Comparison of ENCODE assay signal across 23 mouse cellular contexts in genomic region chr13:36486756-36487155, GRCm38 (mm10).
A peak's percentile ranks its signal among the peaks of the same experiment; 100 is the strongest.
DNase-seq lines count a peak whose midpoint lies in the region; ATAC-seq and TF ChIP-seq lines count a peak whose summit lies in the region.
"Had no signal": no experiment of that assay in that cellular context is flagged by ENCODE, and none has a peak within 500 bp of the region (broad histone marks: within the 10 kb centered on the region; RNA-seq: fewer than 3 reads in every experiment).

No protein-coding gene starts in this region.

- peak; percentile 38; the same call in 1 of the 2 replicates for ATAC-seq in forebrain, postnatal 0 days
- ATAC-seq in forebrain, embryonic 14.5 days, result no peak
- ATAC-seq: activated CD4-positive, CD25-positive, alpha-beta regulatory T cell, adult 4 months; forebrain, embryonic 15.5 days had no signal

- H3K9me3 ChIP-seq in forebrain, postnatal 0 days (ENCODE audit: low read length), result no peaks in the 10 kb centered on the region
- H3K9me3 ChIP-seq in forebrain, embryonic 14.5 days (replicated peaks; ENCODE audit: control insufficient read depth, low read length), result no peaks in the 10 kb centered on the region
- H3K9me3 ChIP-seq: embryonic facial prominence, embryonic 12.5 days; embryonic facial prominence, embryonic 15.5 days; forebrain, embryonic 15.5 days; heart, embryonic 10.5 days; heart, embryonic 13.5 days had no signal

- no peak overlapping the region for H3K9ac ChIP-seq in forebrain, postnatal 0 days
- H3K9ac ChIP-seq in forebrain, embryonic 14.5 days (ENCODE audit: low read length), result no peak overlapping the region
- H3K9ac ChIP-seq: embryonic facial prominence, embryonic 12.5 days; embryonic facial prominence, embryonic 15.5 days; forebrain, embryonic 15.5 days; heart, embryonic 13.5 days; hindbrain, embryonic 14.5 days had no signal

- H3K27me3 ChIP-seq in forebrain, postnatal 0 days (ENCODE audit: insufficient read depth, low read length), result no peaks in the 10 kb centered on the region
- H3K27me3 ChIP-seq in forebrain, embryonic 14.5 days (replicated peaks; ENCODE audit: control insufficient read depth, insufficient read depth, low read length), result no peaks in the 10 kb centered on the region
- H3K27me3 ChIP-seq: embryonic facial prominence, embryonic 12.5 days; embryonic facial prominence, embryonic 15.5 days; forebrain, embryonic 15.5 days; heart, embryonic 13.5 days had no signal

- no peaks in the 10 kb centered on the region for H3K36me3 ChIP-seq in forebrain, postnatal 0 days (ENCODE audit: insufficient read depth)
- no peaks in the 10 kb centered on the region for H3K36me3 ChIP-seq in forebrain, embryonic 14.5 days (ENCODE audit: control insufficient read depth, insufficient read depth, low read length)
- H3K36me3 ChIP-seq: embryonic facial prominence, embryonic 12.5 days; embryonic facial prominence, embryonic 15.5 days; forebrain, embryonic 15.5 days; heart, embryonic 10.5 days; heart, embryonic 13.5 days had no signal

- WGBS in forebrain, postnatal 0 days, result 84% methylated on average over 11 of the region's 11 CpGs
- 89% methylated on average over 11 of the region's 11 CpGs for WGBS in forebrain, embryonic 14.5 days

- H3K27ac ChIP-seq in forebrain, postnatal 0 days (ENCODE audit: low read depth, low read length), result no peak overlapping the region
- H3K27ac ChIP-seq in forebrain, embryonic 14.5 days (ENCODE audit: low read depth, low read length), result no peak overlapping the region
- H3K27ac ChIP-seq: embryonic facial prominence, embryonic 12.5 days; embryonic facial prominence, embryonic 15.5 days; forebrain, embryonic 15.5 days; heart, adult 2 months; heart, embryonic 10.5 days; heart, embryonic 13.5 days; hindbrain, embryonic 14.5 days had no signal

- no peak for TF ChIP-seq CTCF in forebrain, postnatal 0 days (IDR thresholded peaks at IDR 0.05; ENCODE audit: low read depth)

- H3K4me3 ChIP-seq in forebrain, postnatal 0 days (ENCODE audit: low read depth, low read length), result no peak overlapping the region
- no peak overlapping the region for H3K4me3 ChIP-seq in forebrain, embryonic 14.5 days (ENCODE audit: low read depth, low read length)
- H3K4me3 ChIP-seq: embryonic facial prominence, embryonic 12.5 days; embryonic facial prominence, embryonic 15.5 days; forebrain, embryonic 15.5 days; heart, adult 2 months; heart, embryonic 10.5 days; heart, embryonic 13.5 days had no signal

- no peak for DNase-seq in forebrain, postnatal 0 days
- no peak for DNase-seq in forebrain, embryonic 14.5 days (ENCODE audit: low spot score)
- DNase-seq in lung, postnatal 10 days, result peak; percentile 11
- DNase-seq in lung, postnatal 36 days, result peak; percentile 57
- no peak for DNase-seq in right cerebral cortex, postnatal 25 days
- no peak for DNase-seq in ovary, postnatal 10 days (ENCODE audit: low spot score)
- DNase-seq: adrenal gland, adult 8-10 months; adrenal gland, postnatal 25 days; cerebellum, adult 18-20 months; cerebellum, adult 9-10 months; cerebellum, postnatal 14 days; gastrocnemius, postnatal 10 days; gastrocnemius, postnatal 36 days; heart, adult 2 months; heart, postnatal 14 days; heart, postnatal 4 days had no signal

- no peaks in the 10 kb centered on the region for H3K4me1 ChIP-seq in forebrain, postnatal 0 days (ENCODE audit: insufficient read depth)
- H3K4me1 ChIP-seq in forebrain, embryonic 14.5 days (ENCODE audit: control insufficient read depth, insufficient read depth, low read length), result peaks cover 3% of the 10 kb centered on the region; the same call in 1 of the 2 replicates
- H3K4me1 ChIP-seq: embryonic facial prominence, embryonic 15.5 days had no signal

- no peak overlapping the region for H3K4me2 ChIP-seq in forebrain, postnatal 0 days (ENCODE audit: low read depth)
- H3K4me2 ChIP-seq in forebrain, embryonic 14.5 days (ENCODE audit: low read length), result no peak overlapping the region
- H3K4me2 ChIP-seq: embryonic facial prominence, embryonic 12.5 days; embryonic facial prominence, embryonic 15.5 days; forebrain, embryonic 15.5 days; heart, embryonic 13.5 days; hindbrain, embryonic 14.5 days had no signal

Comparison
In these comparisons a context has a peak if more than half of its experiments do, and no peak if none do; other contexts are left out.
1. DNase-seq: peak in lung, postnatal 10 days (single experiment) and lung, postnatal 36 days (single experiment); none in forebrain, postnatal 0 days (single experiment), forebrain, embryonic 14.5 days (single experiment), right cerebral cortex, postnatal 25 days (single experiment) and ovary, postnatal 10 days (single experiment).